Mouse (Mus musculus) liver, adult 2 months (tissue): ENCODE data around the gene Kcnq1.

ENCODE experiments used
- CTCF ChIP-seq: fragments of 200-500 bp; IDR thresholded peaks from 2 replicates; pipeline ENCODE4 v1.5.1; 2011; ENCODE audit warnings: low read depth, low read length, control low read depth
- POLR2A ChIP-seq: fragments of 200-500 bp; IDR thresholded peaks from 2 replicates; pipeline ENCODE4 v1.6.1; 2011; ENCODE audit warnings: low read length, control low read depth; ENCODE audit not compliant: insufficient read depth; ENCODE audit errors: extremely low read depth

DNA sequence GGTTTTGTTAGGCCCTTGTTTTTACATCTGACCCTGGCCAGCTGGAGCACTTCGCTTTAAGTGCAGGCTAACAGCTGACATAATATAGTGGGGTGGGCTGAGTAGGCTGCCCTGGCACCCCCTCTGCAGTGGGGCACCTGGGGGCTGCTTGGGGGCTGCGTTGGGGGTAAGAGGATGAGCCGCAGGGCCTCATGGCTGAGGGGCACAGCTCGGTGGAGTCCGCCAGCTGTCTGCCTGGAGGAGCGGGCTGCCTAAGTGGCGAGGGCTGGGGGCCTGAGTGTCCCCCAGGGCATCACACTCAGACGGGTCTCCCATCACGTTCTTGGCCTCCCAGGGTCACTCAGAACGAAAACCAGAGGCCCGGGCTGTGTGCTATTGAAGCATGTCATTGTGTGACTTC lies 53.3 kb downstream of the Kcnq1 start:
- no peak for TF ChIP-seq POLR2A
- no peak for TF ChIP-seq CTCF
